Mouse (Mus musculus): ENCODE measurements around the gene Vash2. TPM values are rescaled to one million over a fixed set of nuclear protein-coding genes. Genes with fewer than 3 reads are reported as not detected.

Vash2 gene
- polyA plus RNA-seq, 1 experiment from 2014 or later, result 88.3 TPM

DNA sequence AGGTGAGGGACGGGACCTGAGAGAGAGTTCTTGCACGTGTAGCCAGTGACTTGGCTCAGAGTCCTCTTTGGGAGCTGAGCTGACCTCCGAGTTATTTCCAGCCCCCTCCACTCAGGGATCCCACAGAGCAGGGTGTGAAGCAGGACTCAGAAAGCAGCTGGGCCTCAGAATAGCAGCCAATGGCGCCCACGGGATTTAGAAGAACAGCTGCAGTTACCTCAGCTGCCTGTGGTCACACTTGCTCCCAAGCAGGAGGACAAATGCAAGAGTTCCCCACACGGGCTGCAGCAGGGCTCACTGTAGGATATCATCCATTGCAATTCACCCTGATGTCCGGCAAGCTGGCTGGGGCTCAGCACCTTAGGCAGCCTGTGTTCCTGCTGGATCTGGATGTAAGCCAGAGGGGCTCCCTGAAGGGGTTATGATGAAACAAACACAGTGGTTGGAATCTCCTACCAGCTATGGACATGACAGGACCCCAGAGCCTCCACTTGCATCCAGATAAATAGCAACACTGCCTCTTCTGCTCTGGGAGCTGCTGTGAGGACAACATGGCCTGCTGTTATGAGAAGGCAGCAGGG, 6.4 kb downstream of the Vash2 start:
- peaks cover 2% of the 10 kb centered on the region; the same call in 1 of the 2 replicates for H3K36me3 ChIP-seq (replicated peaks; ENCODE audit: control insufficient read depth, insufficient read depth, low read depth, low read length)
- 66% methylated on average over 7 of the region's 7 CpGs for WGBS

DNA sequence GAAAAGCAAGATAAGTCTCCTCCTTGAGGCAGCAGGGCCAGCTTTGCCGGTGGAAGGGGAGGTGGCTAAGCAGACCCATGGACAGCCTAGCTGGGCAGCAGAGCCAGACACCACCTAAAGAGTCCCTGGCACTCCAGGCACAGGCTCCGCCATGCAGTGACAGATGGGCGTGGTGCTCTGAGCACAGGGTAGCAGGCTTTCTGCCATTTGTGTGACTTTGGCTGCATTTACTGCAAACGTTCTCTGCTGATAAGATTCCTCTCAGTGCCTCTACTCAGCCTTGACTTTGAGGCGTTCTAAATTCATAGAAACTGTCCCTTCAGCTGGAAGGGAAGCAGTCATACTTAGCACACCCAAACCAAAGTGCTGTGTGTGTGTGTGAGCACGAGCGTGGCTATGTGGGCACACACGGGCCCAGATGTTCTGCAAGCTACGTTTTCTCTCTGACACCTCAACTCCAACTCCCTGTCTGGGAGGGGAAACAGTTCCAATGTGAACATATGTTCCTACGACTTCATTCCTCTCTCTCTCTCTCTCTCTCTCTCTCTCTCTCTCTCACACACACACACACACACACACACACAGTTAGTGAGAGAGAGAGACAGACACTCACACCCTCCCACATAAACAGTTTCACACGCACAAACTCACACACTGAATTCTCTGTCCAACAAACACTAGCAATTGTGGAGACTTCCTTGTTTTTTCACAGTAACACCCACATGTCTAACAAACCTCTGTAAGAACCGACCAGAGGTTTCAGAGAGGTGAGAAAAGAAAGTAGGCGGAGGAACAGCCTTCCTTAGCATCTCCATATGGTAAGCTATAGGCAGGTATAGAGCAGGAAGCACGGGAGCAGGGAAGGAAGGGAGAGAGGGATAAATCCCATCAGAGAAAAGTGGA, 7.1 kb downstream of the Vash2 start:
- H3K4me1 ChIP-seq (ENCODE audit: control insufficient read depth, insufficient read depth, low read length), result no peaks in the 10 kb centered on the region
- no peak overlapping the region for H3K27ac ChIP-seq (replicated peaks; ENCODE audit: low read depth, low read length)
- no peak for DNase-seq (ENCODE audit: low spot score)
- H3K27me3 ChIP-seq (ENCODE audit: control insufficient read depth, insufficient read depth, low read length), result no peaks in the 10 kb centered on the region
- no peak overlapping the region for H3K9ac ChIP-seq (replicated peaks; ENCODE audit: low read length)
- peaks cover 2% of the 10 kb centered on the region; the same call in 1 of the 2 replicates for H3K36me3 ChIP-seq (replicated peaks; ENCODE audit: control insufficient read depth, insufficient read depth, low read depth, low read length)
- ATAC-seq (replicated peaks; ENCODE audit: insufficient number of reproducible peaks, low FRiP score, low TSS enrichment, low read depth), result no peak
- H3K4me3 ChIP-seq (ENCODE audit: low read depth, low read length), result no peak overlapping the region
- WGBS, result 89% methylated on average over 14 of the region's 14 CpGs
- H3K4me2 ChIP-seq (ENCODE audit: low read depth, low read length), result no peak overlapping the region
- H3K9me3 ChIP-seq (replicated peaks; ENCODE audit: control insufficient read depth, low read length), result no peaks in the 10 kb centered on the region

More for the DNA sequence above, 6.4 kb downstream of the Vash2 start:
- no peak overlapping the region for H3K9ac ChIP-seq (replicated peaks; ENCODE audit: low read length)
- H3K27ac ChIP-seq (replicated peaks; ENCODE audit: low read depth, low read length), result no peak overlapping the region
- H3K4me1 ChIP-seq (ENCODE audit: control insufficient read depth, insufficient read depth, low read length), result peaks cover 4% of the 10 kb centered on the region
- ATAC-seq (replicated peaks; ENCODE audit: insufficient number of reproducible peaks, low FRiP score, low TSS enrichment, low read depth), result no peak
- H3K4me3 ChIP-seq (ENCODE audit: low read depth, low read length), result no peak overlapping the region
- no peaks in the 10 kb centered on the region for H3K27me3 ChIP-seq (ENCODE audit: control insufficient read depth, insufficient read depth, low read length)
- no peak overlapping the region for H3K4me2 ChIP-seq (ENCODE audit: low read depth, low read length)
- no peaks in the 10 kb centered on the region for H3K9me3 ChIP-seq (replicated peaks; ENCODE audit: control insufficient read depth, low read length)
- DNase-seq (ENCODE audit: low spot score), result no peak

DNA sequence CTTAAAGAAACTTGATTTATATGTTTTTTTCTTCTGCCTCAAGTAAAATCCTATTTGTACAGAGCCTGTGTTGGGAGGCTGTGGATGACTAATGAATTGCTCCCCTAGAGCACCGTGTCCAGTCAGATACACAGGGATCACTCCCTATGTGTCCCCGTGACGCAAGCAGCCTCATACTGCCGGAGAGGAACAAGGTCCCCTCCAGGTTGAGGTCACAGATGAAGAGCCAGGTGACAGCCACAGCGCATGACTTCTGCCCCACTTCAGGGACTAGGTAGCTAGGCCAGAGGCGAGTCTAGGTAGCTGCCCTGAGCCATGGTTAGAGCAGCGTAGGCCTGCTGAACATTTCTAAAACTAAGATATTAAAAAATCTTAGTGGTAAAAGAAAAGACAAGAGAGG, 11.1 kb downstream of the Vash2 start:
- Histone ChIP-seq H3K27me3 (ENCODE audit: control insufficient read depth, insufficient read depth, low read length) (no peaks in the 10 kb centered on the region), H3K4me2 (ENCODE audit: low read depth, low read length) (no peak overlapping the region), H3K9me3 (replicated peaks; ENCODE audit: control insufficient read depth, low read length) (no peaks in the 10 kb centered on the region), H3K36me3 (replicated peaks; ENCODE audit: control insufficient read depth, insufficient read depth, low read depth, low read length) (peaks cover 6% of the 10 kb centered on the region), H3K4me1 (ENCODE audit: control insufficient read depth, insufficient read depth, low read length) (no peaks in the 10 kb centered on the region), H3K27ac (replicated peaks; ENCODE audit: low read depth, low read length) (no peak overlapping the region), H3K9ac (replicated peaks; ENCODE audit: low read length) (no peak overlapping the region), H3K4me3 (ENCODE audit: low read depth, low read length) (no peak overlapping the region)
- 96% methylated on average over 7 of the region's 7 CpGs for WGBS
- DNase-seq (ENCODE audit: low spot score), result no peak
- no peak for ATAC-seq (replicated peaks; ENCODE audit: insufficient number of reproducible peaks, low FRiP score, low TSS enrichment, low read depth)

DNA sequence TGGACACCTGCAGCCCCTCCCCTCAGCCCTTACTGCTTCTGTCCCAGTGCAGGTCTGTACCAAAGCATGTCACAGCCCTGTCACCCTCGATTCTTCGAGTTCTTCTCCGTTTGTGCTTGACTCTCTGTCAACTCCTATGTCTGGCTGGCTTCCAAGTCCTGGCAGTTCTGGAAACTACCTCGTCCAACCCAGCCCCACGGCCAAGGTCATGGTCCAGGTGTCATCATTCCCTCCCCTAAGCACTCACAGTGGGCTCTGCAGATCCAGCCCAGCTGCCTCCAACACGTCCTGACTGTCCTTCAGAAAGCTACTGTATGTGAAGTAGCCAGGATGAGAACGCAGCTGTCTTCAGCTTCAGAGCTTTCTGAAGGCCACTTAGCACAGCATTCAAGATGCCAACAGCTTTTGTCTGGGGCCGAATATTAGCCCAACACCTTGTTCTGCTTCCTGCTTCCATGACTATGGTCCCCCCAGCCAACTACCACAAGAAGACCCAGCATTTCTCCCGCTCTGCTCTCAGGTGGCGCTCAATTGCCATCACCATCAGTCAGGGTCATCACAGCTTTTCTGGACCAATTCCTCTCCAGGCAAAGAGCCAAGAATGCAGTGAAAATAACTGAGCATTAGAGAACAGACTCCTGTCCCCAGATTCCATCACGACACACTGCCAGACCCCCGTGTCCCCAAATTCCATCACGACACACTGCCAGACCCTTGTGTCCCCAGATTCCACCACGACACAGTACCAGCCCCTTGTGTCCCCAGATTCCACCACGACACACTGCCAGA, 13.9 kb downstream of the Vash2 start:
- WGBS, result 87% methylated on average over 15 of the region's 15 CpGs
- no peaks in the 10 kb centered on the region for H3K4me1 ChIP-seq (ENCODE audit: control insufficient read depth, insufficient read depth, low read length)
- H3K4me3 ChIP-seq (ENCODE audit: low read depth, low read length), result no peak overlapping the region
- no peak overlapping the region for H3K4me2 ChIP-seq (ENCODE audit: low read depth, low read length)
- H3K9ac ChIP-seq (replicated peaks; ENCODE audit: low read length), result no peak overlapping the region
- no peaks in the 10 kb centered on the region for H3K27me3 ChIP-seq (ENCODE audit: control insufficient read depth, insufficient read depth, low read length)
- DNase-seq (ENCODE audit: low spot score), result no peak
- H3K36me3 ChIP-seq (replicated peaks; ENCODE audit: control insufficient read depth, insufficient read depth, low read depth, low read length), result peaks cover 6% of the 10 kb centered on the region; the same call in 1 of the 2 replicates
- H3K9me3 ChIP-seq (replicated peaks; ENCODE audit: control insufficient read depth, low read length), result no peaks in the 10 kb centered on the region
- ATAC-seq (replicated peaks; ENCODE audit: insufficient number of reproducible peaks, low FRiP score, low TSS enrichment, low read depth), result no peak
- no peak overlapping the region for H3K27ac ChIP-seq (replicated peaks; ENCODE audit: low read depth, low read length)

DNA sequence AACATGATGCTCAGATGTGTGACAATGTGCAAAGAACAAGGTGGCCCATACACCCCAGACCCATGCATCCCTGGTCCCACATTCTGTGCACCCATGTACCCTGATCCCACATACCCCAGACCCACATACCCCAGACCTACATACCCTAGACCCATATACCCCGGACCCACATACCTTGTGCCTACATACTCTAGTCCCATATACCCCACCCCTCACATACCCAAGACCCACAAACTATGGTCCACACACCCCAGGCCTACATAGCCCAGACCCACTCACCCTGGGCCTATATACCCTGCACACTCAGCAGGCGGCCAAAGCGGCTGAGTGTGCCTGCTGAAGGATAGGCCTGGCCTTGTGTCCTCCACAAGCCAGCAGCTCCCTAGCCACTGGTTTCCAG, 16.3 kb downstream of the Vash2 start:
- H3K27me3 ChIP-seq (ENCODE audit: control insufficient read depth, insufficient read depth, low read length), result no peaks in the 10 kb centered on the region
- H3K9me3 ChIP-seq (replicated peaks; ENCODE audit: control insufficient read depth, low read length), result no peaks in the 10 kb centered on the region
- DNase-seq (ENCODE audit: low spot score), result no peak
- ATAC-seq (replicated peaks; ENCODE audit: insufficient number of reproducible peaks, low FRiP score, low TSS enrichment, low read depth), result peak; percentile 54; the same call in 1 of the 2 replicates
- 95% methylated on average over 3 of the region's 3 CpGs for WGBS
- H3K36me3 ChIP-seq (replicated peaks; ENCODE audit: control insufficient read depth, insufficient read depth, low read depth, low read length), result peaks cover 4% of the 10 kb centered on the region; the same call in 1 of the 2 replicates
- no peaks in the 10 kb centered on the region for H3K4me1 ChIP-seq (ENCODE audit: control insufficient read depth, insufficient read depth, low read length)
- H3K9ac ChIP-seq (replicated peaks; ENCODE audit: low read length), result no peak overlapping the region
- no peak overlapping the region for H3K4me2 ChIP-seq (ENCODE audit: low read depth, low read length)
- no peak overlapping the region for H3K27ac ChIP-seq (replicated peaks; ENCODE audit: low read depth, low read length)
- no peak overlapping the region for H3K4me3 ChIP-seq (ENCODE audit: low read depth, low read length)

DNA sequence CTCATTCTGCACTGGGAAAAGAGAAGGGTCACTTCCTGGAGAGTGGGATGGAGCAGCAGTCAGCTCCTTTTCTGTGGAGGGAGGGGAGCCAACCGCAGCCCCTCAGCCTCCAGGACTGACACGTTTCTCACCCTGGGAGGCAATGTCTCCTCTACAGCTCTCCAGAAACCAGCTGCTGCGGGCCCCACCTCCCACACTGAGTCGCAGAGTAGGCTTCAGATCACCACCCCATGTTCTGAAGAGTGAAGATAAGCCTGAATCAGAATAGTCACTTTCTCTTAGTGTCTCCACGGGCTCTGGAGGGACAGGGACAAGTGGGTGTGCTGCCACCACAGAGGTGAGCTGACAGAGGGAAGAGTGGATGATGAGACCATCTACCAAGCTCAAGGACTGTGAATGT, 20.3 kb downstream of the Vash2 start:
- H3K9ac ChIP-seq (replicated peaks; ENCODE audit: low read length), result no peak overlapping the region
- H3K27ac ChIP-seq (replicated peaks; ENCODE audit: low read depth, low read length), result no peak overlapping the region
- H3K36me3 ChIP-seq (replicated peaks; ENCODE audit: control insufficient read depth, insufficient read depth, low read depth, low read length), result peaks cover 4% of the 10 kb centered on the region
- no peak overlapping the region for H3K4me3 ChIP-seq (ENCODE audit: low read depth, low read length)
- H3K4me1 ChIP-seq (ENCODE audit: control insufficient read depth, insufficient read depth, low read length), result no peaks in the 10 kb centered on the region
- DNase-seq (ENCODE audit: low spot score) (no peak), ATAC-seq (replicated peaks; ENCODE audit: insufficient number of reproducible peaks, low FRiP score, low TSS enrichment, low read depth) (no peak)
- 87% methylated on average over 5 of the region's 5 CpGs for WGBS
- no peak overlapping the region for H3K4me2 ChIP-seq (ENCODE audit: low read depth, low read length)
- H3K9me3 ChIP-seq (replicated peaks; ENCODE audit: control insufficient read depth, low read length), result no peaks in the 10 kb centered on the region
- no peaks in the 10 kb centered on the region for H3K27me3 ChIP-seq (ENCODE audit: control insufficient read depth, insufficient read depth, low read length)

DNA sequence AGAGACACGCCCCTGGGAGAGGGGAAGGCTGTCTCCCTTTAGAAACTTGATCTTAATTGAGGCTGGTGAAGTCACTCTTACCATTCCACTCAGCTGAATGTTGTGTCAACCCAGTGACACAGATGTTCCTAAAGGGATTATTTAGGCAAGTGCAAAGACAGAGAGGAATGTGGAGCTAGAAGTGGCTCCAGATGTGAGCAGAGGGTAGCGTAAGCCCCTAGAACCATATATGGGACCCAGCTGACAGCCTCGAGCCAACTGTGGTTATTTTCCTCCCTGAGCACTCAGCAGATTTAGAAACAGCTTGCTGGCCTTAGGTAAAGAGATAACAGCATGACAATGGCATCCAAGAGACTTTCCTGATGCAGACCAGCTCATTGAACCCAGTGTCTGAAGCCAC, 26.1 kb downstream of the Vash2 start:
- Histone ChIP-seq H3K4me3 (ENCODE audit: low read depth, low read length) (no peak overlapping the region), H3K9ac (replicated peaks; ENCODE audit: low read length) (no peak overlapping the region), H3K4me1 (ENCODE audit: control insufficient read depth, insufficient read depth, low read length) (no peaks in the 10 kb centered on the region), H3K9me3 (replicated peaks; ENCODE audit: control insufficient read depth, low read length) (no peaks in the 10 kb centered on the region), H3K27ac (replicated peaks; ENCODE audit: low read depth, low read length) (no peak overlapping the region), H3K27me3 (ENCODE audit: control insufficient read depth, insufficient read depth, low read length) (no peaks in the 10 kb centered on the region), H3K4me2 (ENCODE audit: low read depth, low read length) (no peak overlapping the region), H3K36me3 (replicated peaks; ENCODE audit: control insufficient read depth, insufficient read depth, low read depth, low read length) (peaks cover 4% of the 10 kb centered on the region)
- DNase-seq (ENCODE audit: low spot score) (peak; percentile 12), ATAC-seq (replicated peaks; ENCODE audit: insufficient number of reproducible peaks, low FRiP score, low TSS enrichment, low read depth) (no peak)
- 64% methylated on average over 3 of the region's 3 CpGs for WGBS
